33 mouse cellular contexts compared by ENCODE assay signal in genomic region chr9:46326694-46327405, GRCm38 (mm10). TPM values are rescaled to one million over a fixed set of nuclear protein-coding genes. Genes with fewer than 3 reads are reported as not detected.
DNase-seq lines count a peak whose midpoint lies in the region; ATAC-seq and TF ChIP-seq lines count a peak whose summit lies in the region.
"Had no signal": no experiment of that assay in that cellular context is flagged by ENCODE, and none has a peak within 500 bp of the region (broad histone marks: within the 10 kb centered on the region; RNA-seq: fewer than 3 reads in every experiment).

No protein-coding gene starts in this region.

- no peak for TF ChIP-seq CTCF in heart, adult 2 months (IDR thresholded peaks at IDR 0.05)
- TF ChIP-seq CTCF in E14TG2a.4 (conservative IDR thresholded peaks at IDR 0.05; ENCODE audit: low read length) = 0 out of 2 replicates have a peak, but pooled peaks have one; percentile 7
- 0 out of 2 replicates have a peak, but pooled peaks have one; percentile 3 for TF ChIP-seq CTCF in brain, embryonic 14.5 days (IDR thresholded peaks at IDR 0.05; ENCODE audit: borderline replicate concordance, extremely low read depth, insufficient read depth, insufficient read length)

- no peak for TF ChIP-seq EP300 in heart, adult 2 months (IDR thresholded peaks at IDR 0.05; ENCODE audit: insufficient read depth, low read depth, low read length)

- H3K27me3 ChIP-seq in heart, embryonic 10.5 days (ENCODE audit: insufficient read depth, poor library complexity, severe bottlenecking) = peaks cover 25% of the 10 kb centered on the region; the same call in 1 of the 2 replicates
- no peaks in the 10 kb centered on the region; the same call in 1 of the 2 replicates for H3K27me3 ChIP-seq in heart, adult 2 months (ENCODE audit: control insufficient read depth, insufficient read depth, low read length)
- peaks cover 20% of the 10 kb centered on the region for H3K27me3 ChIP-seq in E14TG2a.4 (ENCODE audit: insufficient read depth, low read length)
- H3K27me3 ChIP-seq in kidney, embryonic 14.5 days (ENCODE audit: control insufficient read depth, insufficient read depth, low read length) = no peaks in the 10 kb centered on the region
- H3K27me3 ChIP-seq: forebrain, embryonic 15.5 days had no signal

- peak; percentile 13 for DNase-seq in cerebellum, adult 11-12 months
- DNase-seq in cerebellum, postnatal 14 days = no peak
- DNase-seq in heart, embryonic 10.5 days (ENCODE audit: low spot score) = peak; percentile 51
- DNase-seq in heart, adult 2 months = no peak
- no peak for DNase-seq in brain, embryonic 14.5 days (ENCODE audit: low read depth)
- DNase-seq: adrenal gland, adult 8-10 months; gastrocnemius, adult 2 months; gastrocnemius, postnatal 36 days; kidney, adult 8-10 months; kidney, postnatal 10 days; lung, adult 2 months; lung, postnatal 14 days had no signal

- no peaks in the 10 kb centered on the region for H3K79me2 ChIP-seq in heart, adult 2 months (replicated peaks; ENCODE audit: control insufficient read depth, insufficient read depth, low read length)

- no peak for TF ChIP-seq POLR2A in heart, adult 2 months (IDR thresholded peaks at IDR 0.05; ENCODE audit: insufficient read depth, low read depth, low read length)
- TF ChIP-seq POLR2A in brain, embryonic 14.5 days (IDR thresholded peaks at IDR 0.05; ENCODE audit: borderline replicate concordance, extremely low read depth, insufficient read depth, insufficient read length, poor library complexity, severe bottlenecking) = no peak

- no peak overlapping the region for H3K27ac ChIP-seq in heart, embryonic 10.5 days
- H3K27ac ChIP-seq in heart, adult 2 months = no peak overlapping the region
- no peak overlapping the region for H3K27ac ChIP-seq in kidney, embryonic 14.5 days (ENCODE audit: low read depth, low read length)
- H3K27ac ChIP-seq: embryonic facial prominence, embryonic 10.5 days; embryonic facial prominence, embryonic 15.5 days; gastrocnemius, adult 2 months; liver, embryonic 14.5 days; midbrain, embryonic 10.5 days had no signal

- no peak overlapping the region for H3K9ac ChIP-seq in heart, adult 2 months (ENCODE audit: low read depth, low read length)
- no peak overlapping the region for H3K9ac ChIP-seq in kidney, embryonic 14.5 days (ENCODE audit: low read depth, low read length)
- H3K9ac ChIP-seq: embryonic facial prominence, embryonic 15.5 days; forebrain, embryonic 15.5 days; liver, embryonic 14.5 days had no signal

- peaks cover 22% of the 10 kb centered on the region for H3K4me1 ChIP-seq in heart, embryonic 10.5 days
- no peaks in the 10 kb centered on the region for H3K4me1 ChIP-seq in heart, adult 2 months (ENCODE audit: control insufficient read depth, insufficient read depth, low read length)
- peaks cover 50% of the 10 kb centered on the region for H3K4me1 ChIP-seq in E14TG2a.4 (replicated peaks; ENCODE audit: low read depth, low read length)
- peaks cover 12% of the 10 kb centered on the region for H3K4me1 ChIP-seq in kidney, embryonic 14.5 days (ENCODE audit: control insufficient read depth, insufficient read depth, low read length)

- no peak for ATAC-seq in kidney, embryonic 14.5 days (ENCODE audit: low FRiP score, low TSS enrichment)
- ATAC-seq: forebrain, embryonic 15.5 days; intestine, embryonic 16.5 days had no signal

- H3K9me3 ChIP-seq in heart, embryonic 10.5 days = no peaks in the 10 kb centered on the region
- no peaks in the 10 kb centered on the region for H3K9me3 ChIP-seq in E14TG2a.4 (ENCODE audit: low read length)
- H3K9me3 ChIP-seq in kidney, embryonic 14.5 days (ENCODE audit: control insufficient read depth, low read length) = no peaks in the 10 kb centered on the region
- H3K9me3 ChIP-seq: embryonic facial prominence, embryonic 10.5 days; embryonic facial prominence, embryonic 15.5 days; forebrain, embryonic 15.5 days; midbrain, embryonic 10.5 days had no signal

- H3K36me3 ChIP-seq in heart, embryonic 10.5 days = no peaks in the 10 kb centered on the region
- H3K36me3 ChIP-seq in heart, adult 2 months (ENCODE audit: control insufficient read depth, insufficient read depth, low read length) = no peaks in the 10 kb centered on the region
- H3K36me3 ChIP-seq in E14TG2a.4 (ENCODE audit: insufficient read depth, low read length) = no peaks in the 10 kb centered on the region
- no peaks in the 10 kb centered on the region for H3K36me3 ChIP-seq in kidney, embryonic 14.5 days (ENCODE audit: control insufficient read depth, insufficient read depth, low read length)
- H3K36me3 ChIP-seq: embryonic facial prominence, embryonic 10.5 days; embryonic facial prominence, embryonic 15.5 days; forebrain, embryonic 15.5 days; midbrain, embryonic 10.5 days had no signal

- intact Hi-C loops in heart, adult 2 months (cut with DNase I) = no loop called here

- WGBS in heart, embryonic 10.5 days = 89% methylated on average over 11 of the region's 11 CpGs
- WGBS in heart, adult 2 months = 91% methylated on average over 11 of the region's 11 CpGs
- 93% methylated on average over 11 of the region's 11 CpGs for WGBS in kidney, embryonic 14.5 days

- no peak overlapping the region for H3K4me3 ChIP-seq in heart, embryonic 10.5 days
- H3K4me3 ChIP-seq in heart, adult 2 months = no peak overlapping the region
- no peak overlapping the region for H3K4me3 ChIP-seq in E14TG2a.4 (replicated peaks; ENCODE audit: low read length)
- H3K4me3 ChIP-seq in kidney, embryonic 14.5 days (ENCODE audit: low read length) = no peak overlapping the region
- H3K4me3 ChIP-seq: embryonic facial prominence, embryonic 10.5 days; embryonic facial prominence, embryonic 15.5 days; forebrain, embryonic 15.5 days; gastrocnemius, adult 2 months; midbrain, embryonic 10.5 days had no signal

- no peak overlapping the region for H3K4me2 ChIP-seq in kidney, embryonic 14.5 days (replicated peaks; ENCODE audit: low read depth, low read length)
- H3K4me2 ChIP-seq: embryonic facial prominence, embryonic 15.5 days; forebrain, embryonic 15.5 days had no signal

RNA-seq across cellular contexts. Expression of gene 4931429L15Rik, which starts 7.1 kb away (rescaled TPM):
- not detected in 2 replicates for polyA plus RNA-seq in heart, embryonic 10.5 days (2016; fragmentation: Nextera tagmentation; extraction: Ambion mirVana)
- total RNA-seq in heart, adult 2 months (2021) = not detected
- polyA plus RNA-seq in heart, adult 2 months (2012; rRNA removed) = 0.04 TPM in 1 of 2 replicates, not detected in the other
- not detected in 2 replicates for polyA plus RNA-seq in brain, embryonic 14.5 days (2012; rRNA removed)
- 0.23 TPM in 1 of 2 replicates, not detected in the other for polyA plus RNA-seq in kidney, embryonic 14.5 days (2014; fragmentation: Nextera tagmentation; extraction: Ambion mirVana)
- total RNA-seq: adrenal gland, adult 8-10 months; adrenal gland, postnatal 4 days; gastrocnemius, adult 2 months; gastrocnemius, postnatal 36 days; heart, adult 8-10 months; heart, postnatal 14 days; layer of hippocampus, postnatal 10 days; left cerebral cortex, adult 18-20 months; left cerebral cortex, postnatal 14 days; megakaryocyte progenitor cell, adult 5-6 weeks; monocyte, adult 5-6 weeks had no signal
- polyA plus RNA-seq: embryonic facial prominence, embryonic 10.5 days; embryonic facial prominence, embryonic 15.5 days; forebrain, embryonic 15.5 days; heart, embryonic 14.5 days; large intestine, adult 2 months; liver, embryonic 14.5 days; lung, adult 2 months; midbrain, embryonic 10.5 days; neural tube, embryonic 14.5 days; stomach, embryonic 14.5 days had no signal

RNA-seq across cellular contexts. Expression of gene Bud13, which starts 44.0 kb away (rescaled TPM):
- polyA plus RNA-seq in heart, embryonic 10.5 days (2016; fragmentation: Nextera tagmentation; extraction: Ambion mirVana) = 16.8 and 22.8 TPM in 2 replicates
- total RNA-seq in heart, adult 2 months (2021) = 1 to 10 TPM; 7.1 to 7.4 TPM
- 5.6 and 6.1 TPM in 2 replicates for polyA plus RNA-seq in heart, adult 2 months (2012; rRNA removed)
- 15.8 and 17.8 TPM in 2 replicates for polyA plus RNA-seq in brain, embryonic 14.5 days (2012; rRNA removed)
- polyA plus RNA-seq in kidney, embryonic 14.5 days (2014; fragmentation: Nextera tagmentation; extraction: Ambion mirVana) = 23.0 and 28.6 TPM in 2 replicates

RNA-seq across cellular contexts. Expression of gene Zpr1, which starts 54.0 kb away (rescaled TPM):
- 47.6 and 62.5 TPM in 2 replicates for polyA plus RNA-seq in heart, embryonic 10.5 days (2016; fragmentation: Nextera tagmentation; extraction: Ambion mirVana)
- 10 to 100 TPM; 19.8 to 21.4 TPM for total RNA-seq in heart, adult 2 months (2021)
- 12.0 and 15.1 TPM in 2 replicates for polyA plus RNA-seq in heart, adult 2 months (2012; rRNA removed)
- 37.3 and 39.1 TPM in 2 replicates for polyA plus RNA-seq in brain, embryonic 14.5 days (2012; rRNA removed)
- 55.0 and 64.2 TPM in 2 replicates for polyA plus RNA-seq in kidney, embryonic 14.5 days (2014; fragmentation: Nextera tagmentation; extraction: Ambion mirVana)

RNA-seq across cellular contexts. Expression of gene Apoa5, which starts 58.4 kb away (rescaled TPM):
- 0.23 TPM in 1 of 2 replicates, not detected in the other for polyA plus RNA-seq in heart, embryonic 10.5 days (2016; fragmentation: Nextera tagmentation; extraction: Ambion mirVana)
- not detected for total RNA-seq in heart, adult 2 months (2021)
- polyA plus RNA-seq in heart, adult 2 months (2012; rRNA removed) = 0.47 TPM in 1 of 2 replicates, not detected in the other
- polyA plus RNA-seq in brain, embryonic 14.5 days (2012; rRNA removed) = not detected in 2 replicates
- polyA plus RNA-seq in kidney, embryonic 14.5 days (2014; fragmentation: Nextera tagmentation; extraction: Ambion mirVana) = not detected in 2 replicates
- total RNA-seq: gastrocnemius, adult 2 months; heart, adult 8-10 months; heart, postnatal 14 days; layer of hippocampus, postnatal 10 days; left cerebral cortex, adult 18-20 months; left cerebral cortex, postnatal 14 days; megakaryocyte progenitor cell, adult 5-6 weeks; monocyte, adult 5-6 weeks had no signal
- polyA plus RNA-seq: embryonic facial prominence, embryonic 10.5 days; embryonic facial prominence, embryonic 15.5 days; forebrain, embryonic 15.5 days; heart, embryonic 14.5 days; hindbrain, embryonic 11.5 days; midbrain, embryonic 10.5 days; neural tube, embryonic 14.5 days; stomach, embryonic 14.5 days had no signal

Comparison
In these comparisons a context has a peak if more than half of its experiments do, and no peak if none do; other contexts are left out.
1. DNase-seq: peak in cerebellum, adult 11-12 months (single experiment) and heart, embryonic 10.5 days (single experiment); none in cerebellum, postnatal 14 days (0 of 2), heart, adult 2 months (0 of 2) and brain, embryonic 14.5 days (single experiment).